Mouse (Mus musculus) frontal cortex, postnatal 14 days (tissue): Measurements from ENCODE around the gene 4930578C19Rik.
A peak's percentile ranks its signal among the peaks of the same experiment; 100 is the strongest.
"Not testable (repeated sequence)": the region's sequence is repeated elsewhere in the genome, so short reads cannot be mapped to it uniquely, and the experiment has no call there.

Source experiments
- DNase-seq, 2 experiments: peaks; one replicate each; pipeline ENCODE4 v3.0.0; 2022; ENCODE audit warnings: low spot score in 2 of 2

4930578C19Rik gene

GRCm38 (mm10) chrX:18461198-18461601 is at the start of gene 4930578C19Rik:
TSS of gene 4930578C19Rik (minus strand) at chrX:18461397.
- no peak for DNase-seq

- no peak for DNase-seq
These were observed 6.5 kb upstream of the 4930578C19Rik start for GRCm38 (mm10) chrX:18467690-18468089.

GRCm38 (mm10) chrX:18462879-18463278 is 1.7 kb upstream of the 4930578C19Rik start:
- DNase-seq, result no peak

- DNase-seq, result no peak
These were observed 9.6 kb downstream of the 4930578C19Rik start for GRCm38 (mm10) chrX:18451559-18451958.

- peak; percentile 20 to 50 for DNase-seq
These were observed 19.1 kb downstream of the 4930578C19Rik start for GRCm38 (mm10) chrX:18442066-18442465.

- DNase-seq, result no peak
These were observed 35.7 kb downstream of the 4930578C19Rik start for GRCm38 (mm10) chrX:18425451-18425850.

GRCm38 (mm10) chrX:18423206-18423605 is 38.0 kb downstream of the 4930578C19Rik start:
- no peak for DNase-seq

- no peak for DNase-seq
These were observed 40.9 kb downstream of the 4930578C19Rik start for GRCm38 (mm10) chrX:18420161-18420784.

- DNase-seq, result no peak
These were observed 42.2 kb downstream of the 4930578C19Rik start for GRCm38 (mm10) chrX:18418977-18419376.

- no peak for DNase-seq
These were observed 46.6 kb downstream of the 4930578C19Rik start for GRCm38 (mm10) chrX:18414560-18414959.

GRCm38 (mm10) chrX:18411071-18411840 is 49.9 kb downstream of the 4930578C19Rik start:
- DNase-seq, result no peak

GRCm38 (mm10) chrX:18409598-18409997 is 51.6 kb downstream of the 4930578C19Rik start:
- no peak for DNase-seq

GRCm38 (mm10) chrX:18402296-18402695 is 58.9 kb downstream of the 4930578C19Rik start:
- no peak for DNase-seq

- no peak for DNase-seq
These were observed 64.5 kb downstream of the 4930578C19Rik start for GRCm38 (mm10) chrX:18396700-18397099.

GRCm38 (mm10) chrX:18384181-18384580 is 77.0 kb downstream of the 4930578C19Rik start:
- DNase-seq, result not testable (repeated sequence)
